Mouse (Mus musculus): ENCODE measurements at regions not wholly inside any gene's neighbourhood (a gene's known extent, or its start where the extent isn't known, plus 50 kb on each side); places are given as distances from the start of the nearest gene placed in this dataset.

- DNase-seq (ENCODE audit: low spot score) = no peak
Observed at GRCm38 (mm10) chr10:96955776-96956448, 339.1 kb downstream of the Btg1 start.

GRCm38 (mm10) chr10:96956449-96956834, 339.6 kb downstream of the Btg1 start:
- DNase-seq (ENCODE audit: low spot score) = no peak

GRCm38 (mm10) chr10:96957019-96957418, 340.2 kb downstream of the Btg1 start:
- no peak for DNase-seq (ENCODE audit: low spot score)

DNA sequence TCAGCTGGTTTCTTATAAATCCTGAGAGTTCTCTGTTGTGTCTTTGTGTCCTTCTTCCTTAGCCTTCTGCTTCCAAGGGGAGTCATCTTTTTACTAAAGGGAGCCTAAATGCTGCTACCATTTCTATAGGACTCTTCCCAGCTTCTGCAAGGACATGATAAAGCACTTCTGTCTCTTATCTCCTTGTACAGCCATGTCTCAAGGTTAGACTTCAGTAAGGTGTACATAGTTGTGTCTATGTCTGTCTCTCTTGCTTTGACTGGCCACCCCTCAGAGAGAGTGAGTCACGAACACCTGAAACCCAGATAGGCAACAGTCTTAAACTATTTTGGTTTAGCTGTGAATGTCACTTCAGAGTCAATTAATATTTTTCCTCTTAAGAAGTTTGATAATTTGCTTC, 353.0 kb downstream of the Btg1 start:
- no peak for DNase-seq (ENCODE audit: low spot score)

GRCm38 (mm10) chr10:96970737-96971136, 353.9 kb downstream of the Btg1 start:
- DNase-seq (ENCODE audit: low spot score) = no peak

DNA sequence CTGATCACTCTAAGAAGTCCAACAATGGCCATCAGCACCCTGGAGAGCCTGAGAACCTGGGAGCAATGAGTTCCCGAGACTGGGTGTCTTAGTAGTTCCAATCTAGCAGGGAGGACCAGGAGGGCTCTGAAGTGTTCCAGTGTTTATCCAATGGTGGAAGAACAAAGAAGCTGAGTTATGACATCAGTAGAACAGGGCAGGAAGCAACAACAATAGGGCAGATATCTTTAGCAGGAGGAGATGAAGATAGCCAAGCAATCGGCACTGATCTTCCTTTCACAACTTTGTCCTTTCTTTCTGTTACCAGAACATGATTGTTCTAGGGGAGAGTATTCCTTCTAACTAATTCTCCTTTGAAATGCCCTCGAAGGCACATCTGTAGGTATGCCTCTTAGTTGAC, 355.0 kb downstream of the Btg1 start:
- DNase-seq (ENCODE audit: low spot score) = no peak

GRCm38 (mm10) chr10:96974326-96974977, 357.6 kb downstream of the Btg1 start:
- DNase-seq (ENCODE audit: low spot score) = no peak

- DNase-seq (ENCODE audit: low spot score) = no peak
Observed at GRCm38 (mm10) chr10:96976691-96977090, 359.9 kb downstream of the Btg1 start.

DNA sequence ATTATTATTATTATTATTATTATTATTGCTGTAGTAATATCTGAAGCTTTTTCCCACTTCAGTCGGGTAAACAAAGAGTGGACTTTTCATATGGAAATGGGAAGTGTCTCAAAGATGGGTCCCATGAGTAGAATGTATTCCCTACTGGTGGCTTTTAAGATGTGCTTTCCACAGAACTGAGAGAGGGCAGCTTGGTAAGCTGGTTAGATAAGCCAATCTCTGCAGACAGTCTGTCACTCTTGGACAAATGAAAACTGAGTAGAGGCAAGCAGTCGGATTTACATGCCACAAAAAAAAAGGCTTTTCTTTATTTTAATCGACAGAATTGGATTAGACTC, 363.7 kb downstream of the Btg1 start:
- no peak for DNase-seq (ENCODE audit: low spot score)

- no peak for DNase-seq (ENCODE audit: low spot score)
Observed at GRCm38 (mm10) chr10:96980832-96981515, 364.2 kb downstream of the Btg1 start.

DNA sequence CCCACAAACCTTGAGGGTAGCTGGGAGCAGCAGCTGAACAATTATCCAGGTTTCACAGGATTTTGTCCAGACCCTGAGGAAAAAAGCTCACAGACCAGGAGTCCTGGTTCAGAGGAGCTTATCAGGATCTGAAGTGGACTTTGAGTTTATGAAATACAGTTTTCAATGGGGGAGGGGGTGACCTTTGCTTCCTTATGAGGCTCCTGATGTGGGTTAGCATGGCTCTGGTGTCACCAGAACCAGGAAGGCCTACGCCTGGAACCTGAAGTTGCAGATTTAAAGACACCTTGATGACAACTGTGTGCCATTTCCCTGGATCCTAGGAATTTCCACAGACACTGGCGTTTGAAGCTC, 364.7 kb downstream of the Btg1 start:
- no peak for DNase-seq (ENCODE audit: low spot score)

- no peak for DNase-seq (ENCODE audit: low spot score)
Observed at GRCm38 (mm10) chr10:97000871-97001270, 384.1 kb downstream of the Btg1 start.

DNA sequence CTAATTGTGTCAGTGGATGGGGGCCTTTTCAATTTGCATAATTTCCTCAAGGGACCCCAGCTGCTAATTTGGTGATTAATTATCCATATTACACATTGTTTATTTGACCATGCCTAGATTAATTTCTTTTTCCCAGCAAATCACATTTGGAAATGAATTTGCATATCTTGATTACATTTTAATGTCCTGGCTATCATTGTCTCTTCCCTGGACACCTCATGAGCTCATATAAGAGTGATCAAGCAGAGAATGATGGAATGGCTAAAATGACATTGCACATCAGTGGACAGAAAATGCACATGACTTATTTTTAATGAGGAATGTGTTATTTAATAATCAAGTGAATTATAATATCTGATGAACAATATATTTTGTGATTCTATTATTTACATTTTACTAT, 392.1 kb downstream of the Btg1 start:
- DNase-seq (ENCODE audit: low spot score) = no peak

GRCm38 (mm10) chr10:97009859-97010258, 393.1 kb downstream of the Btg1 start:
- no peak for DNase-seq (ENCODE audit: low spot score)

- no peak for DNase-seq (ENCODE audit: low spot score)
Observed at GRCm38 (mm10) chr10:97018641-97019040, 401.8 kb downstream of the Btg1 start.

- no peak for DNase-seq (ENCODE audit: low spot score)
Observed at GRCm38 (mm10) chr10:97028776-97029175, 412.0 kb downstream of the Btg1 start.

DNA sequence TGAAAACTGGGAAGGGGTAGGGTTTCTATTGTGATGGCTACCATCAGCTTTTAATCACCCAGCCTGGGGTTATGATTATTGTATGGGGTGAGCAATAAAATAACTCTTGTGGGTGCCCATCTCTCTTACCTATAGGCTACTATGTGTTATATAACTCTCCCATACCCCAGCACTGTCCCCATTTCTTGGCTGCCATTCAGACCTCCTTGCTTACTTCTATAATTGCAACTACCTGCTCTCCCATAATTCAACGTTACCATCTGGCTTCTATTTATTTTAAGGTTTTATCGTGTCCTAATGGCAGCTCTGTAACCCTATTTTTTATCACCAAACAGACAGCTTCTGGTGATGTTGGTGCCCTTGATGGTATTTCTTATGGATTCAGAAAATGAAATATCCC, 414.2 kb downstream of the Btg1 start:
- no peak for DNase-seq (ENCODE audit: low spot score)

DNA sequence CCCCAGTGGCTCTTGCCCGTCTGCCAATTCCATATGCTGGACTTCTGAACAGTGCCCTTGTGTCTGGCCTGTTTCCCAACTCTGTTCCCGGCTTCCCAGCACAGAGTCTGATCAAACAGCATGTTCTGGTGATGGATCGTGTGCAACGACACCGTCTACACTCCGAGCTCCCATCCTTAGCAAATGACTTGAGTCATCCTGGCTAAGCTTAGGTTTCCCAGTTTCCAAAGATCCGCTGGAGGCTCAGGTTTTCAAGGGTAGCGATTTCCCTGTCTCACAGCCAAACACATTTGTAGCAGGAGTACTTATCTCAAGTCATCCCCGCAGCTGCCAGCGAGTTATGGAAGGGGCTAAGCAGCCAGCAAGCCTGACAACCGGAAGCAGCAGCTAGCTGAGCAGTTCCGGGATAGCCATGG, 418.6 kb downstream of the Btg1 start:
- peak; percentile 1 for DNase-seq (ENCODE audit: low spot score)

DNA sequence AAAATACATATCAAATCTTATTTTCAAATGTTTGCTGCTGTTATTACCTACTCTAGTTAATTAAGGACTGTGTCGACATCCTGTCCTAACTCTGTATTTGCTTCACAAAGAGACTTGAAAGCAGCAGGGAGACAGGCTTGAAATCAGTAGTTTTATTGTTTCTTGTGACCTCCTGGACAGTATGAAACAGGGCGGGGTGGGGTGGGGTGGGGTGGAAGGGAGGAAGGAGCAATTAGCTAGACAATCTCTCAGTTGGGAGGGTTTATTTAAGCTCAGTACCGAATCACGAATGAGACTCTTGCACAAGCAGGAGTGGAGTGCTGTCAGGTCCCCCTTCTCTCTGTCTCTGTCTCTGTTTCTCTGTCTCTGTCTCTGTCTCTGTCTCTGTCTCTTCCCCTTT, 421.2 kb downstream of the Btg1 start:
- no peak for DNase-seq (ENCODE audit: low spot score)

DNA sequence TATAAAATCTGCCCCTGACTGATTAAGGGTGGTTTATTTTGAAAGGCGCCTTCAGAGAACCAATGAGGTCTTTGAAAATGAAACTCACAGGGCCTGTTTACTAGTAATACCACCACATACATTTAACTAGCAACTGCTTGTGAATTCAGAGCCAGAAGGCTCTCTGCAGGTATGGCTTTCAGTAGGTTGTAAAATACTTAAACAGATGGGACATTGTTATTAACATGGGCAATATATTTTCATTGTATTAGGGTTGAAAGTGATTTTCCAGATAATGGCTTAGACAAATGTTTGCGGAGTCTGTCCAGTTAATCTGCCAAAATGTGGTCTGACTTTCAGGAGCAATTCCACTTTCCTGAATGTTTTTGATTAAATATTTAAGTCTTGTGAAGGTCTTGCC, 430.8 kb downstream of the Btg1 start:
- no peak for DNase-seq (ENCODE audit: low spot score)

GRCm38 (mm10) chr10:97047996-97048395, 431.2 kb downstream of the Btg1 start:
- DNase-seq (ENCODE audit: low spot score) = no peak

DNA sequence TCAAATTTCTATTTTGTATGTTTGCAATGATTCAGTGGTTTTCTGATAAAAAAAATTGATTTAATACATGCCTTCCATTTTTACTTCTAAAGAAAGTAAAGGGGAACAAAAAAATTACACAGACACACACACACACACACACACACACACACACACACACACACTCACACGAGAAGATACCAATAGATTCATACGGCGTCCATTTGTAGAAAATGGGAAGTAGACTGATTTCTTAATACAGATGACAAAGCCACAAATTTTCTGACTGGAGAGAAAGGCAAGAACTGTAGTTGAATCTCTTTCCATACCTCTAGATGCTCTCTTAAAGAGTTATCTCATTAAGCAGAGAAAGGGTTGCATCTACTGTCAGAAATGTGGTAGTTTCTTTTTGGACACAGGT, 424.9 kb upstream of the Dcn start:
- no peak for DNase-seq (ENCODE audit: low spot score)

DNA sequence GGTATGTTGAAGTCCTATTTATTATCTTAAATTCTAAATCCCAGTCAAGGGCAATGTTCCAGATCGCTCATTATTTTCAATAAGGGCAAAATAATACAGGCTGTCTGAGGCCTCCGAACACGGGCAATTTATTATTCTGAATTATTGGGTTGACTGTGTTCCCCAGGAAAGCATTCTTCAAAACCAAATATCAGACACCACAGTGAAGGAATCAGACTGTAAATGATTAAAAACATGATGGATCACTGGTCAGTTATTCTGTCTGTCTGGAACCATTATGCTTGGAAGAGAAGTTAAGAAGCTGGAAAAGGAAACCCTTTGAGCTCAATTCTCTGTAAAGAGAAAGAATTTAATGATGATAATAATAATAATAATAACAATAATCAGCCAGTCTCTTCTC, 417.4 kb upstream of the Dcn start:
- no peak for DNase-seq (ENCODE audit: low spot score)

DNA sequence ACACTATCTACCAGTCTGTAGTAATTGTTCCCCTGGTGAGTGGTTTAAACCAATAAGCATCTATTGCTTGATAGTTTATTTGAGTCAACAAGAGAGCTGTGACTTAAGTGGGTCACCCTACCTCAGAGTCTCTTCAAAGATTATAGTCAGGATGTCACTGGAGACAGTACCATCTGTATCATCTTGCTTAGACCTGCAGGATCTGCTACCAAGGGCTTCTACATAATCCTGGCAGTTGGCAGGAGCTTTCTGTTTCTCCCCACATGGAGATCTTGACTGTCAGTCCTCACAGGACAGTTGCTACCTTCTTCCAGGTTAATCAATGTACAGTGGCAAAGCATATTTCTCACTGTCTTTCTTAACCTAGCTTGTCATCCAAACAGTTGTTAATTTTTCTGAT, 414.9 kb upstream of the Dcn start:
- no peak for DNase-seq (ENCODE audit: low spot score)

All from ovary, postnatal 14 days (tissue).